Mouse (Mus musculus) inflammation-experienced regulatory T-cells (primary cell): Measurements from ENCODE around the gene Tas2r143. TPM values are rescaled to one million over a fixed set of nuclear protein-coding genes. Genes with fewer than 3 reads are reported as not detected.

Experiments used
- polyA plus RNA-seq, 2 experiments: library from polyadenylated mRNA; unstranded; fragments of 100-300 nt; shearing (Covaris generic); gene quantifications; one replicate each; pipeline ENCODE4 v1.2.1; 2017

Tas2r143 gene
- polyA plus RNA-seq, result not detected

GRCm38 (mm10) chr6:42399938-42400337 lies at the start of gene Tas2r143:
Tas2r143 (plus strand) TSS chr6:42400238.

DNA sequence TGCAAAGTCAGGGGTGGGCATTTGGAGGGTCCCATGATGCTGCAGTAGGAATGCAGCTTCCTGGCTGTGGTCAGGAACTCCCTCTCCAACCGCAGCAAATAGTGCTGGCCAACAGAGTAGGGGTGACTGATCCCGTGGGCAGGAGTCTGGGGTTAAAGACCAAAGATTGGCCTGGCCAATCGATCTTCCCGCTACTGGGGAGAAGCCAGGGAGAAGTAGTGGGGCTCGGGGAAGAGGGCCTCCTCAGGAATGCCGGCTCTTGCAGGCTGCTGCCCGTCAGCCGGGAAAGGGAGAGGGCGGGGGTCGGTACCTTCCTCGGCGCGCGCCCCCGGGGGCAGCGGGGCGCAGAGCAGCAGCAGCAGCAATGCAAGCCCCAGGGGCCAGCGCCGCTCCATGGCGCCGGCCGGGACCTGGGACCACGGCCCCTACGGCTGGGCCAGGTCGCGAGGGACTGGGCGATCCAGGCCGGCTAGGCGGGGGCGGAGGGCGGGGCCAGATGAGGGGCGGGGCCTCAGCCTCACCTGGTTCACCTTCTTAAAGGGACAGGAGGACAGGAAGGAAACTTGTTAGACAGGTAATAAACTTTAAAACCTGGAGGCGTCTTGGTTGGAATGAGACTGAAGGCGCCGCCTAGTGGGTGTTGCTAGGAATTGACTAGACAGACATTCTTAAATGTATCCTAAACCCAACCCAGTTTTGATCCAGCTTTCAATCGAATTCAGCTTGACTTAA lies 27.1 kb upstream of the Tas2r143 start, which contains the start of gene Epha1:
Gene Epha1 (minus strand): TSS at position 453 of the 732 bp plus-strand sequence.

GRCm38 (mm10) chr6:42405134-42405533 lies 5.1 kb downstream of the Tas2r143 start, which contains the start of gene Tas2r135:
Tas2r135 (plus strand) TSS chr6:42405434.

DNA sequence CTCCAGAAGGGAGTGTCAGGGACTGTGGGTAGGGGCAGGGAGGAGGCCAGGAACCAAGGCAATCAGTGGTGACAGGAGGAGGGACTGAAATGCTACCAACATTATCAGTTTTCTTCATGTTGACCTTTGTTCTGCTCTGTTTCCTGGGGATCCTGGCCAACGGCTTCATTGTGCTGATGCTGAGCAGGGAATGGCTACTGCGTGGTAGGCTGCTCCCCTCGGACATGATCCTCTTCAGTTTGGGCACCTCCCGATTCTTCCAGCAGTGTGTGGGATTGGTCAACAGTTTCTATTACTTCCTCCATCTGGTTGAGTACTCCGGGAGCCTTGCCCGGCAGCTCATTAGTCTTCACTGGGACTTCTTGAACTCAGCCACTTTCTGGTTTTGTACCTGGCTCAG lies 34.4 kb downstream of the Tas2r143 start, which contains the start of gene Tas2r126:
Gene Tas2r126 (plus strand): TSS at position 90 of the 400 bp plus-strand sequence.

Other genes starting within 250 kb of the Tas2r143 start
- not detected for gene Tas2r144, start 184.9 kb upstream of the Tas2r143 start, polyA plus RNA-seq
- 10 to 100 TPM in 1 of 2 experiments, 1 to 10 TPM in 1; 8.7 to 12.3 TPM for gene Gstk1, start 154.3 kb upstream of the Tas2r143 start, polyA plus RNA-seq
- under 1 TPM in 1 of 2 experiments, not detected in 1; 0.23 TPM for gene Tmem139, start 138.3 kb upstream of the Tas2r143 start, polyA plus RNA-seq
- 10 to 100 TPM; 63.1 to 67.8 TPM for gene Casp2, start 135.3 kb upstream of the Tas2r143 start, polyA plus RNA-seq
- under 1 TPM; 0.31 to 0.81 TPM for gene Clcn1, start 113.6 kb upstream of the Tas2r143 start, polyA plus RNA-seq
- gene Fam131b, start 75.6 kb upstream of the Tas2r143 start, polyA plus RNA-seq, result under 1 TPM in 1 of 2 experiments, not detected in 1; 0.08 TPM
- 100 to 1,000 TPM; 169 to 203 TPM for gene Zyx, start 50.6 kb upstream of the Tas2r143 start, polyA plus RNA-seq
- under 1 TPM; 0.34 to 0.49 TPM for gene Epha1, start 27.0 kb upstream of the Tas2r143 start, polyA plus RNA-seq
- not detected for gene Tas2r135, start 5.2 kb downstream of the Tas2r143 start, polyA plus RNA-seq
- 1 to 10 TPM in 1 of 2 experiments, not detected in 1; 4.6 TPM for gene Tas2r126, start 34.3 kb downstream of the Tas2r143 start, polyA plus RNA-seq
- not detected for gene Olfr458, start 65.0 kb downstream of the Tas2r143 start, polyA plus RNA-seq
- gene Olfr457, start 76.1 kb downstream of the Tas2r143 start, polyA plus RNA-seq, result under 1 TPM; 0.04 to 0.42 TPM
- 1 to 10 TPM in 1 of 2 experiments, under 1 TPM in 1; 0.24 to 1.7 TPM for gene Olfr456, start 87.0 kb downstream of the Tas2r143 start, polyA plus RNA-seq
- under 1 TPM in 1 of 2 experiments, not detected in 1; 0.12 TPM for gene Olfr455, start 147.3 kb downstream of the Tas2r143 start, polyA plus RNA-seq
- gene Tcaf3, start 197.5 kb downstream of the Tas2r143 start, polyA plus RNA-seq, result 1 to 10 TPM in 1 of 2 experiments, under 1 TPM in 1; 0.13 to 2.0 TPM
- gene Tcaf2, start 245.0 kb downstream of the Tas2r143 start, polyA plus RNA-seq, result under 1 TPM; 0.11 to 0.31 TPM